Mouse (Mus musculus) lung, postnatal 25 days (tissue): ENCODE measurements around the gene Rtp2.

Experiments
- DNase-seq: peaks from one replicate; pipeline ENCODE4 v3.0.0; 2022; ENCODE audit warnings: low spot score

Gene Rtp2

GRCm38 (mm10) chr16:23932294-23932693 is at the start of gene Rtp2:
TSS of gene Rtp2 (minus strand) at chr16:23932394.
- DNase-seq = no peak

GRCm38 (mm10) chr16:23980991-23981720 is 49.0 kb upstream of the Rtp2 start:
- DNase-seq = no peak

GRCm38 (mm10) chr16:23980201-23980870 is 48.1 kb upstream of the Rtp2 start:
- no peak for DNase-seq

- no peak for DNase-seq
These were observed 47.3 kb upstream of the Rtp2 start for GRCm38 (mm10) chr16:23979446-23979845.

- no peak for DNase-seq
These were observed 46.3 kb upstream of the Rtp2 start for GRCm38 (mm10) chr16:23978495-23978894.

- DNase-seq = peak; percentile 82
These were observed 45.5 kb upstream of the Rtp2 start for GRCm38 (mm10) chr16:23977732-23978131.

GRCm38 (mm10) chr16:23976196-23976595 is 44.0 kb upstream of the Rtp2 start:
- DNase-seq = no peak

- no peak for DNase-seq
These were observed 41.6 kb upstream of the Rtp2 start for GRCm38 (mm10) chr16:23973635-23974367.

GRCm38 (mm10) chr16:23972901-23973300 is 40.7 kb upstream of the Rtp2 start:
- DNase-seq = no peak

GRCm38 (mm10) chr16:23972126-23972740 is 40.0 kb upstream of the Rtp2 start:
- DNase-seq = no peak

- no peak for DNase-seq
These were observed 37.7 kb upstream of the Rtp2 start for GRCm38 (mm10) chr16:23969919-23970318.

GRCm38 (mm10) chr16:23968888-23969287 is 36.7 kb upstream of the Rtp2 start:
- DNase-seq = no peak

- DNase-seq = peak; percentile 56
These were observed 35.1 kb upstream of the Rtp2 start for GRCm38 (mm10) chr16:23967301-23967700.

- DNase-seq = no peak
These were observed 33.9 kb upstream of the Rtp2 start for GRCm38 (mm10) chr16:23966066-23966465.

- DNase-seq = no peak
These were observed 32.6 kb upstream of the Rtp2 start for GRCm38 (mm10) chr16:23964706-23965367.

GRCm38 (mm10) chr16:23963896-23964668 is 31.9 kb upstream of the Rtp2 start:
- no peak for DNase-seq

- peak; percentile 69 for DNase-seq
These were observed 30.2 kb upstream of the Rtp2 start for GRCm38 (mm10) chr16:23962401-23962800.

GRCm38 (mm10) chr16:23958938-23959337 is 26.7 kb upstream of the Rtp2 start:
- DNase-seq = no peak

- DNase-seq = no peak
These were observed 21.7 kb upstream of the Rtp2 start for GRCm38 (mm10) chr16:23953959-23954260.

- DNase-seq = peak; percentile 38
These were observed 21.2 kb upstream of the Rtp2 start for GRCm38 (mm10) chr16:23953189-23953958.
